Comparison of ENCODE assay signal across 29 mouse cellular contexts in the genomic region with DNA sequence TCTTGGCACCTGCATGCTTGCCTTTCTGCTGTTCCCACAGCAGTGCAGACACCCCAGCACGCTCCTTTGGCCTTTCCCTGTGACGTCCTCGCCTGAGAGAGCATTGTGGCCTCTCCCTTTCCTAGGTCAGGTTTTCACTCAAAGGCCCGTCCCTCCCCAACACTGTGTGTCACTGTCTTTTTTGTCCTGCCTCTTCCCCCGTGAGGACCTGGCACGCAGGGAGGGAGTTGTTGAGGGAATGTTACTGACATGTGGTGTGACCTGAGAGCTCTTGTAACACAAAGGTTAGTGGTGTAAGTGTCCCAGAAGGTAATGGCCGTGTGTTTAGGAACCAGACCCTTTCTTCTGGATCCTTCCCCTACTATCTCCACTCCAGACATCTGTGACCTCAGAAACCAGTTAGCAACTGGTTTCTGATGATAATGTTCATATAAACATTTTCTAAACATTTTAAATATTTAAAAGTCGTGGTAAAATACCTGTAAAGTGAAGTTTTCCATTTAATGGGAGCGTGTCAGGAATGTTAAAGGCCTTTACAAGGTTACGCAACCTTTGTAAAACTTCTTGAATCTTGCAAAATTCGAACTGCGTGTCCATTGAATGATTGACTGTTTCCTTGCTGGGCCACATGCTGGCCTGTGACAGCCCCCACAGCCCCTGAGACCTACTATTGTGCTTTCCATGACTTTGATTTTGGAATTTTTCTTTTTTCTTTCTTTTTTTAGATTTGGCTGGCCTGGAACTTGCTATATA. TPM values are rescaled to one million over a fixed set of nuclear protein-coding genes. Genes with fewer than 3 reads are reported as not detected.
DNase-seq lines count a peak whose midpoint lies in the region; ATAC-seq and TF ChIP-seq lines count a peak whose summit lies in the region.
"Had no signal": no experiment of that assay in that cellular context is flagged by ENCODE, and none has a peak within 500 bp of the region (broad histone marks: within the 10 kb centered on the region; RNA-seq: fewer than 3 reads in every experiment).

No protein-coding gene starts in this region.

- H3K27ac ChIP-seq in liver, embryonic 13.5 days: peak overlapping the region; percentile 10; the same call in 1 of the 2 replicates
- no peak overlapping the region for H3K27ac ChIP-seq in liver, embryonic 12.5 days
- H3K27ac ChIP-seq in thymus, adult 2 months (ENCODE audit: control insufficient read depth, insufficient read depth, low read length): no peak overlapping the region
- H3K27ac ChIP-seq in kidney, embryonic 15.5 days: no peak overlapping the region
- H3K27ac ChIP-seq: embryonic facial prominence, embryonic 12.5 days; embryonic facial prominence, embryonic 15.5 days; forebrain, embryonic 10.5 days; forebrain, embryonic 13.5 days; hindbrain, embryonic 10.5 days; hindbrain, embryonic 13.5 days had no signal

- TF ChIP-seq POLR2A in thymus, adult 2 months (IDR thresholded peaks at IDR 0.05; ENCODE audit: control insufficient read depth, extremely low read depth, insufficient read depth, low read length, poor library complexity): no peak

- H3K27me3 ChIP-seq in liver, embryonic 13.5 days: no peaks in the 10 kb centered on the region
- no peaks in the 10 kb centered on the region; the same call in none of the 2 replicates for H3K27me3 ChIP-seq in liver, embryonic 12.5 days (replicated peaks)
- H3K27me3 ChIP-seq in thymus, adult 2 months (ENCODE audit: control insufficient read depth, insufficient read depth, low read length): no peaks in the 10 kb centered on the region
- H3K27me3 ChIP-seq in kidney, embryonic 15.5 days: no peaks in the 10 kb centered on the region
- H3K27me3 ChIP-seq: CH12.LX; embryonic facial prominence, embryonic 12.5 days; embryonic facial prominence, embryonic 15.5 days; forebrain, embryonic 13.5 days; hindbrain, embryonic 13.5 days had no signal

- no peak overlapping the region for H3K4me3 ChIP-seq in liver, embryonic 13.5 days (replicated peaks)
- H3K4me3 ChIP-seq in liver, embryonic 12.5 days: no peak overlapping the region
- no peak overlapping the region for H3K4me3 ChIP-seq in thymus, adult 2 months (ENCODE audit: control insufficient read depth, insufficient read depth, low read length)
- H3K4me3 ChIP-seq in kidney, embryonic 15.5 days (replicated peaks): no peak overlapping the region
- H3K4me3 ChIP-seq: embryonic facial prominence, embryonic 12.5 days; embryonic facial prominence, embryonic 15.5 days; erythroblast, embryonic 14.5 days; forebrain, embryonic 10.5 days; forebrain, embryonic 13.5 days; hindbrain, embryonic 10.5 days; hindbrain, embryonic 13.5 days had no signal

- no peak overlapping the region for H3K9ac ChIP-seq in liver, embryonic 13.5 days
- no peak overlapping the region for H3K9ac ChIP-seq in liver, embryonic 12.5 days
- H3K9ac ChIP-seq in kidney, embryonic 15.5 days: no peak overlapping the region
- H3K9ac ChIP-seq: embryonic facial prominence, embryonic 12.5 days; embryonic facial prominence, embryonic 15.5 days; forebrain, embryonic 13.5 days; hindbrain, embryonic 13.5 days had no signal

- DNase-seq in adrenal gland, postnatal 14 days: peak; percentile 40
- DNase-seq in adrenal gland, adult 18-20 months (ENCODE audit: low spot score in 2 of 2): no peak
- DNase-seq in liver, embryonic 13.5 days: no peak
- no peak for DNase-seq in thymus, adult 2 months
- DNase-seq: adrenal gland, adult 8-10 months; adrenal gland, postnatal 36 days; cerebellum, adult 11 months; cerebellum, adult 2 months; cerebellum, adult 9-11 months; cerebellum, postnatal 25 days; gastrocnemius, postnatal 10 days; gastrocnemius, postnatal 36 days; heart, postnatal 36 days had no signal

- 69% methylated on average over 12 of the region's 12 CpGs for whole genome bisulfite sequencing in liver, embryonic 13.5 days (ENCODE audit: insufficient replicate concordance)
- 67% methylated on average over 12 of the region's 12 CpGs for whole genome bisulfite sequencing in liver, embryonic 12.5 days (ENCODE audit: insufficient replicate concordance)
- 95% methylated on average over 12 of the region's 12 CpGs for WGBS in thymus, adult 2 months
- 55% methylated on average over 12 of the region's 12 CpGs for WGBS in kidney, embryonic 15.5 days

- no peak for TF ChIP-seq CTCF in thymus, adult 2 months (IDR thresholded peaks at IDR 0.05; ENCODE audit: borderline replicate concordance, control insufficient read depth, extremely low read depth, insufficient read depth, low read length, poor library complexity)

- no peaks in the 10 kb centered on the region for H3K36me3 ChIP-seq in liver, embryonic 13.5 days
- no peaks in the 10 kb centered on the region for H3K36me3 ChIP-seq in liver, embryonic 12.5 days
- no peaks in the 10 kb centered on the region for H3K36me3 ChIP-seq in thymus, adult 2 months (ENCODE audit: control insufficient read depth, insufficient read depth, low read length)
- H3K36me3 ChIP-seq in kidney, embryonic 15.5 days: no peaks in the 10 kb centered on the region
- H3K36me3 ChIP-seq: embryonic facial prominence, embryonic 12.5 days; embryonic facial prominence, embryonic 15.5 days; forebrain, embryonic 10.5 days; hindbrain, embryonic 10.5 days; hindbrain, embryonic 13.5 days had no signal

- ATAC-seq in liver, embryonic 13.5 days (ENCODE audit: low read depth): no peak
- ATAC-seq in liver, embryonic 12.5 days: no peak
- ATAC-seq in erythroblast, adult 5-6 weeks (replicated peaks; ENCODE audit: low FRiP score, poor library complexity, severe bottlenecking): peak; percentile 75
- ATAC-seq in megakaryocyte-erythroid progenitor cell, adult 5-6 weeks (replicated peaks; ENCODE audit: low FRiP score, low TSS enrichment, poor library complexity, severe bottlenecking): peak; percentile 72
- no peak for ATAC-seq in kidney, embryonic 15.5 days (replicated peaks; ENCODE audit: low FRiP score)
- ATAC-seq: forebrain, embryonic 13.5 days; forebrain, embryonic 16.5 days; hindbrain, embryonic 16.5 days had no signal

- no peak overlapping the region for H3K4me2 ChIP-seq in liver, embryonic 13.5 days
- H3K4me2 ChIP-seq in liver, embryonic 12.5 days: no peak overlapping the region
- H3K4me2 ChIP-seq in kidney, embryonic 15.5 days: no peak overlapping the region
- H3K4me2 ChIP-seq: embryonic facial prominence, embryonic 12.5 days; embryonic facial prominence, embryonic 15.5 days; forebrain, embryonic 13.5 days; heart, embryonic 11.5 days; hindbrain, embryonic 13.5 days had no signal

- no peaks in the 10 kb centered on the region for H3K9me3 ChIP-seq in liver, embryonic 13.5 days (replicated peaks)
- no peaks in the 10 kb centered on the region for H3K9me3 ChIP-seq in liver, embryonic 12.5 days (replicated peaks)
- no peaks in the 10 kb centered on the region for H3K9me3 ChIP-seq in kidney, embryonic 15.5 days (replicated peaks)
- H3K9me3 ChIP-seq: embryonic facial prominence, embryonic 12.5 days; embryonic facial prominence, embryonic 15.5 days; forebrain, embryonic 10.5 days; forebrain, embryonic 13.5 days; G1E; hindbrain, embryonic 10.5 days; hindbrain, embryonic 13.5 days had no signal

- H3K4me1 ChIP-seq in liver, embryonic 13.5 days (replicated peaks): peaks cover 16% of the 10 kb centered on the region
- peaks cover 20% of the 10 kb centered on the region for H3K4me1 ChIP-seq in liver, embryonic 12.5 days
- no peaks in the 10 kb centered on the region for H3K4me1 ChIP-seq in thymus, adult 2 months (replicated peaks; ENCODE audit: control insufficient read depth, insufficient read depth, low read length)
- H3K4me1 ChIP-seq in kidney, embryonic 15.5 days: 0 out of 2 replicates have a peak, but pooled peaks cover 4% of the 10 kb centered on the region
- H3K4me1 ChIP-seq: embryonic facial prominence, embryonic 12.5 days; embryonic facial prominence, embryonic 15.5 days; forebrain, embryonic 10.5 days; forebrain, embryonic 13.5 days; hindbrain, embryonic 13.5 days had no signal

RNA-seq across cellular contexts. Expression of a gene that starts 16.7 kb away (rescaled TPM):
- 27.8 and 31.7 TPM in 2 replicates for total RNA-seq in adrenal gland, postnatal 14 days (2021)
- 10 to 100 TPM; 34.8 to 50.8 TPM for total RNA-seq in adrenal gland, adult 18-20 months (2021)
- polyA plus RNA-seq in liver, embryonic 13.5 days (2015; fragmentation: Nextera tagmentation; extraction: Ambion mirVana): 1.2 and 1.7 TPM in 2 replicates
- 1.6 and 2.5 TPM in 2 replicates for polyA plus RNA-seq in liver, embryonic 12.5 days (2016; fragmentation: Nextera tagmentation; extraction: Ambion mirVana)
- total RNA-seq in erythroblast, adult 5-6 weeks (2015; ENCODE audit: low replicate concordance): 34.0 and 36.6 TPM in 2 replicates
- 51.7 and 58.0 TPM in 2 replicates for total RNA-seq in erythroblast, adult 5-6 weeks (2017; ENCODE audit: low replicate concordance)
- total RNA-seq in megakaryocyte-erythroid progenitor cell, adult 5-6 weeks (2014; fragmentation: Nextera tagmentation): 20.3 and 22.0 TPM in 2 replicates
- total RNA-seq in megakaryocyte-erythroid progenitor cell, adult 5-6 weeks (2017): 7.0 and 13.6 TPM in 2 replicates
- polyA plus RNA-seq in thymus, adult 2 months (2012; rRNA removed): 7.4 and 9.7 TPM in 2 replicates
- 6.1 and 7.9 TPM in 2 replicates for polyA plus RNA-seq in kidney, embryonic 15.5 days (2015; fragmentation: Nextera tagmentation; extraction: Ambion mirVana)

Comparison
In these comparisons a context has a peak if more than half of its experiments do, and no peak if none do; other contexts are left out.
1. ATAC-seq: peak in erythroblast, adult 5-6 weeks (single experiment) and megakaryocyte-erythroid progenitor cell, adult 5-6 weeks (single experiment); none in liver, embryonic 13.5 days (single experiment), liver, embryonic 12.5 days (single experiment) and kidney, embryonic 15.5 days (single experiment).